Mouse (Mus musculus) brown adipose tissue, adult 24 weeks (tissue): ENCODE results near the gene Zfp628. TPM values are rescaled to one million over a fixed set of nuclear protein-coding genes. Genes with fewer than 3 reads are reported as not detected.
A peak's percentile ranks its signal among the peaks of the same experiment; 100 is the strongest.

Experiments
- H3K27ac ChIP-seq: fragments of 200-500 bp; replicated peaks from 2 replicates; pipeline ENCODE4 v1.5.1; 2012; ENCODE audit warnings: low read depth, mild to moderate bottlenecking, low read length
- H3K4me1 ChIP-seq: fragments of 200-500 bp; 2 replicates; pipeline ENCODE4 v1.6.1; 2012; ENCODE audit warnings: low read length, mixed read lengths; ENCODE audit not compliant: control insufficient read depth, insufficient read depth, insufficient read length
- H3K4me3 ChIP-seq: fragments of 200-500 bp; 2 replicates; pipeline ENCODE4 v1.5.1; 2012; ENCODE audit warnings: low read depth, mild to moderate bottlenecking, low read length, moderate library complexity; ENCODE audit not compliant: insufficient read depth
- polyA plus RNA-seq: library from polyadenylated mRNA; stranded (reverse); fragments of >200 nt; gene quantifications from 2 replicates; pipeline ENCODE4 v1.2.4, GENCODE M21; 2012; ENCODE audit not compliant: missing spikeins, insufficient read depth, insufficient read length

Zfp628 gene
- polyA plus RNA-seq, 1 experiment = 3.4 TPM

DNA sequence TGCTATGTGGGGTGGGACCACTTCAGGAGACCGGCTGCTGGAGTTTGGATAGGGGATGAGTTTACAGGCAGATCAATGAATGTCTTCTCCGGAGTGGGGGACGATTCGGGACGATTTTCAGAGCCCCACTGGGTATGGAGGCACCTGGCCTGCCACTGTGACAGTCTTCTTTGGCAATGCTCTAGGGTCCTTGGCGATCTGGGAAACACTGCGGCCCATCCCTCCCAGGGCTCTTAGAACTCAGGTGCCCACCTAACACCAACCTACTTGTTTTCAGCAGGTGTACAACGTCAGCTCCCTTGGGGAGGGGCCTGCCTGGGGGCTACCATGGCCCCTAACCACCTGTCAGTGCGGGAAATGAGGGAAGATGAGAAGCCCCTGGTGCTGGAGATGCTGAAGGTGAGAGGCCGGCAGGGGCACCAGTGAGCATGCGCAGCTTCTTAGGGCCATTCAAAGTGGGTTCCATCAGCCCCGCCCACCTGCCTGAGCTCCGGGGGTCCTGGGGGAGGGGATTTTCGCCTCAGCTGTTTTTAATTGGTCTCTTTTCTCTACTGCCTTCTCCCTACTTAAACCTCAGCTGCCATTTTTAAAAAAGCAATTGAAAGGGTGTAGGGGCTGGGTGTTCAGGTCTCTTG is 8.0 kb downstream of the Zfp628 start:
- no peak overlapping the region for H3K27ac ChIP-seq
- peak overlapping the region; percentile 19 for H3K4me3 ChIP-seq
- peaks cover 15% of the 10 kb centered on the region for H3K4me1 ChIP-seq

DNA sequence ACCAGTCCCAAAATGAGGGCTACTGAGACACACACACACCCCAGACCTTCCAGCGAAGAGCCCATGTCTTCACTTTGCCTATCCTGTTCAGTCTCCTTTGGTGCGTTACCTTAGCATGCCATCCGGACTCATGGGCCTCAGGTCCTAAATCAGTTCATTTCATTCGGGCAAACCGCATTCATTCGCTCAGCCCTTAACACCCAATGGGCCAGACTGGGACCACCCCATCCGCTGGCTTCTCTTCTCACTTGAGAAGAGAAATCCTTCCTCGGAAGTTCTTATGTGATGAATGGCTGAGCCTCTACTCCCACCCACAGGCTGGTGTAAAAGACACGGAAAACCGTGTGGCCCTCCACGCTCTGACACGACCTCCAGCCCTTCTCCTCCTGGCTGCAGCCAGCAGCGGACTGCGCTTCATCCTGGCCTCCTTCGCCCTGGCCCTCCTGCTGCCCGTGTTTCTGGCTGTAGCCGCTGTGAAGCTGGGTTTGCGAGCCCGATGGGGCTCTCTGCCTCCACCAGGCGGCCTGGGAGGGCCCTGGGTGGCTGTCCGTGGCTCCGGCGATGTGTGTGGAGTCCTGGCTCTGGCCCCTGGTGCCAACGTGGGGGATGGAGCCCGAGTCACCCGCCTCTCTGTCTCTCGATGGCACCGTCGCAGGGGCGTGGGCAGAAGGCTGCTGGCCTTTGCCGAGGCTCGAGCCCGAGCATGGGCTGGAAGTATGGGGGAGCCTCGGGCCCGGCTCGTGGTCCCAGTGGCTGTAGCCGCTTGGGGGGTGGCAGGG is 8.8 kb downstream of the Zfp628 start:
- peaks cover 15% of the 10 kb centered on the region for H3K4me1 ChIP-seq
- peak overlapping the region; percentile 30; the same call in 1 of the 2 replicates for H3K27ac ChIP-seq

DNA sequence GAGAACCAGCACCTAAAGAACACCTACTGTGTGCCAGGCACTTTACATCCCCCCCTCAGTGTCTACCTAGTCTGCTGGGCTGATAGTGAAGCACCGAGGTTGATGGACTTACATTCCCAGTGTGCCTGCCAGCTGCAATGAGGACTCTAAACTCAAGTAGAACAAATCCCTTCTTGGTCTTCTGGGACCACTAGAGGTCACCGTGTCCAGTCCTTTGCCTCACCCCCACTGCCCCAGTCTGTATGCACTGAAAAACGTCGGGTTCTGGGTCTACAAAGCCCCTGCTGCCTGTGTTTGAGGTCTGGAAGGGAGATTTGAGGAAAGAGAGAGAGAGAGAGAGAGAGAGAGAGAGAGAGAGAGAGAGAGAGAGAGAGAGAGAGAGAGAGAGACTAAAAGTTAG is 9.5 kb downstream of the Zfp628 start:
- peak overlapping the region; percentile 16; the same call in 1 of the 2 replicates for H3K4me3 ChIP-seq
- H3K27ac ChIP-seq = peak overlapping the region; percentile 30
- H3K4me1 ChIP-seq = peaks cover 15% of the 10 kb centered on the region

More for the DNA sequence above, 8.8 kb downstream of the Zfp628 start:
- H3K4me3 ChIP-seq = peak overlapping the region; percentile 16

DNA sequence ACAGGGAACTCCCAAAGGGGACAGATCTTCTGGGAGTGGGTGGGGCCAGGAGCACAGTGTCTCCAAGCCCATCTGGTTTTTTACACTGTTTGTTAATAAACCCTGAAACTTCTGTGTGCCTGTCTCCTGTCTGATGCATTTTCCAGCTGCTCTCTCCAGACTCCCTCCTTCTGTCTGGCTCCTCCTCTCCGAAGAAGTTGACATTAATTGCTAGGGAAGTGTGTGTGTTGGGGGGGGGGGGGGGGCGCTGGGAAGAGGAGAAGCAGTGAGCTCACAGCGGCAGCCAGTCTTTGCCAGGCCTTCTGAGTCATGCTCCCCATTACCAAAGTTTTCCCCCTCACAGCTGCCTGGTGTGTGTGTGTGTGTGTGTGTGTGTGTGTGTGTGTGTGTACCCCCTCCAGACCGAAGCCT is 9.9 kb downstream of the Zfp628 start:
- Histone ChIP-seq H3K4me3 (no peak overlapping the region), H3K27ac (peak overlapping the region; percentile 67), H3K4me1 (peaks cover 15% of the 10 kb centered on the region)

DNA sequence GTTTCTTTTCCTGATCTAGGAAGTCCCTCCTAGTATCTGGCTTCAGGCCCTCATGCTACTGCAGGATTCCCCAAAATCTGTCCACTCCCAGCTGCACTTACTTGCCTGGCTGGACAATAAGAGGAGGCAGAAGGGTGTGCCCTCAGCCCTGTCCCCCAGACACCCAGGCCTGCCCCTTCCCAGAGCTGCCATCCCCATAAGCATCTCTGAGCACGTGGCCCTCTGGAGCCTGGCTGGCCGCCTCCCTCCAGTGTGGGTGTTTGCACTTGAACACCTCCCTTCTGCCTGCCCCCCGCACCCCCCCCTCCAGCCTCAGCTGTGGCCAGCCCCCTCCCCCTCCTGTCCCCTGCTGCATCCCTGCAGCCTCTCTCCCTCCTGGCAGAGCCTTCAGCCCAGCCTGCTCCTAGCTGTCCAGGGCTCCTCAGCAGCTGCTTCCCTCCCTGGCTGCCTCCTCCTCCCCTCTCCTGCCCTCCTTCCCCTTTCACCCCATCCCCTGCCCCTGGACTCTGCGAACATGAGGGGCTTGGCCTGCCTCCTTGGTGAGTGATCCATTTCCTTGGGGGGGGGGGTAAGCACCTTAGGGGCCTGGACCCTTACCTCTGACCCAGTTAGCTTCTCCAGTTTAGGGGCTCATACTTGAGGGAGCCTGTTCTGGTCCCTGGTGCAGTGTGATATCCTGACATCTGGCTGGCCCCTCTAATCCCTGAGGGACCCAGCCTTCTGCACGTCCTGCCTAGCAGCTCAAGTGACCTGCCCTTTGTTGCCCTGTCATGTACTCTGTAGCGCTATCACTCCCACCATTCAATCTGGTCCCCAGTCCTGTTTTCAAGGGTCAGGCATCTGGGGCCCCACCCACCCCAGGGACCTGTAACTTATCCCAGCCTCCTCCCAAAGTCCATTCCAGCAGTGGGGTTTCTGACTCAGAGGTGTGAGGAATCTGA is 10.7 kb downstream of the Zfp628 start, which contains the start of gene Ssc5d:
TSS of gene Ssc5d (plus strand) at position 345 of the 941 bp plus-strand sequence.
- Histone ChIP-seq H3K4me3 (no peak within 1 kb of the TSS), H3K4me1 (peaks cover 15% of the 10 kb centered on the region), H3K27ac (peak within 1 kb of the TSS; percentile 67)

DNA sequence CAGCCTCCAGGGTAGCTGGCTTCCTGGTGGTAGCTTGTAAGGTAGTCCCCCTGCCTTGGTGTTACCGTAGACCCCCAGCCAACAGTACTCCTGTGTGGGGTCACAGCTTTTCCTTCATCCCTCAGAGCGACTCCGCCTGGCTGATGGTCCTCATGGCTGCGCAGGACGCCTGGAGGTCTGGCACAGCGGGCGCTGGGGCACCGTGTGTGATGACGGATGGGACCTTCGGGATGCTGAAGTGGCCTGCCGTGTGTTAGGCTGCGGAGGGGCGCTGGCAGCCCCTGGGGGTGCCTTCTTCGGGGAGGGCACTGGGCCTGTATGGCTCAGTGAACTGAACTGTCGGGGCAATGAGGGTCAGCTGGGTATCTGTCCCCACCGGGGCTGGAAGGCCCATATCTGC is 11.8 kb downstream of the Zfp628 start:
- H3K4me3 ChIP-seq = no peak overlapping the region
- no peak overlapping the region; the same call in 1 of the 2 replicates for H3K27ac ChIP-seq

DNA sequence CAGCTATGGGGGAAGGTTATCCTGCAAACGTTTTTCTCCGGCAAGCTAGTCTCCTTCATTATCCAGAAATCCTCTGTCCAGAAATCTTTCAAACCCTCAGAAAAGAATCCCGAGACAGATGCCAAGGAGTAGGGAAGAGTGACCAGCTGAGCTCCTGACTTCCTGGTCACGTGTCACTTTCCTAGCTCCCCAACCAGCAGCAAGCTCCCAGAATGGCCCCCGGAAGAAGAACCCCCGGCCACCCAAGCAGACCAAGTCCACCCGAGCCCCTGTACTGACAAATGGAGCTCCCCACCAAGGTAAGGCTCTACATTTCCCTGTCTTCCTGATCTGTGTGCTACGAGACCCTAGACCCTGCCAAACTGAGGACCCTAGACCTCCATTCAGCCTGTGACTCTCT is 12.7 kb downstream of the Zfp628 start:
- H3K4me3 ChIP-seq = peak overlapping the region; percentile 32

More for the DNA sequence above, 11.8 kb downstream of the Zfp628 start:
- H3K4me1 ChIP-seq = peaks cover 12% of the 10 kb centered on the region

DNA sequence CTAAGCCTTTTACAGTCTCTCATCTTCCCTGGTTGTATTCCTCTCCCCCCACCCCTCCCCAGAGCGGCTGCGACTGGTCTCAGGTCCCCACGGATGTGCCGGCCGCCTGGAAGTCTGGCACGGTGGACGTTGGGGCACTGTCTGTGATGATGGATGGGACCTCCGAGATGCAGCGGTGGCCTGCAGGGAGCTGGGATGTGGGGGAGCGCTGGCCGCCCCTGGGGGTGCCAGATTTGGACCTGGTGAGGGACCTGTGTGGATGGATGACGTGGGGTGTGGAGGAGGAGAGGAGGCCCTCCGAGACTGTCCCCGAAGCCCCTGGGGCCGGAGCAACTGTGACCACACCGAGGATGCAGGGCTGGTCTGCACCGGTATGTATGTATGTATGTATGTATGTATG is 13.3 kb downstream of the Zfp628 start:
- Histone ChIP-seq H3K4me3 (0 out of 2 replicates have a peak overlapping the region, but pooled peaks have one; percentile 32), H3K27ac (no peak overlapping the region), H3K4me1 (peaks cover 12% of the 10 kb centered on the region)

More for the DNA sequence above, 12.7 kb downstream of the Zfp628 start:
- no peak overlapping the region for H3K27ac ChIP-seq
- H3K4me1 ChIP-seq = peaks cover 12% of the 10 kb centered on the region

DNA sequence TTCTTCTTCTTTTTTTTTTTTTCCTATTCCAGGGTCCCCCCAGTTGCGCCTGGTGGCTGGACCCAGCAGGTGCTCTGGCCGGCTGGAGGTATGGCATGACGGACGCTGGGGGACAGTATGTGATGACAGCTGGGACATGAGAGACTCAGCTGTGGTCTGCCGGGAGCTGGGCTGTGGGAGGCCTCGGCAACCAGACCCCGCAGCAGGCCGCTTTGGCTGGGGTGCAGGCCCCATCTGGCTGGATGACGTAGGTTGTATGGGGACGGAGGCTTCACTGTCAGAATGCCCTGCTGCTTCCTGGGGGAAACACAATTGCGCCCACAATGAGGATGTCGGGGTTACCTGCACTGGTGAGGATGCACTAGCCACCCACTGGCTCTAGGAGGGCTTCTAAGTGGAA is 18.1 kb downstream of the Zfp628 start:
- H3K4me1 ChIP-seq = no peaks in the 10 kb centered on the region
- H3K4me3 ChIP-seq = no peak overlapping the region

DNA sequence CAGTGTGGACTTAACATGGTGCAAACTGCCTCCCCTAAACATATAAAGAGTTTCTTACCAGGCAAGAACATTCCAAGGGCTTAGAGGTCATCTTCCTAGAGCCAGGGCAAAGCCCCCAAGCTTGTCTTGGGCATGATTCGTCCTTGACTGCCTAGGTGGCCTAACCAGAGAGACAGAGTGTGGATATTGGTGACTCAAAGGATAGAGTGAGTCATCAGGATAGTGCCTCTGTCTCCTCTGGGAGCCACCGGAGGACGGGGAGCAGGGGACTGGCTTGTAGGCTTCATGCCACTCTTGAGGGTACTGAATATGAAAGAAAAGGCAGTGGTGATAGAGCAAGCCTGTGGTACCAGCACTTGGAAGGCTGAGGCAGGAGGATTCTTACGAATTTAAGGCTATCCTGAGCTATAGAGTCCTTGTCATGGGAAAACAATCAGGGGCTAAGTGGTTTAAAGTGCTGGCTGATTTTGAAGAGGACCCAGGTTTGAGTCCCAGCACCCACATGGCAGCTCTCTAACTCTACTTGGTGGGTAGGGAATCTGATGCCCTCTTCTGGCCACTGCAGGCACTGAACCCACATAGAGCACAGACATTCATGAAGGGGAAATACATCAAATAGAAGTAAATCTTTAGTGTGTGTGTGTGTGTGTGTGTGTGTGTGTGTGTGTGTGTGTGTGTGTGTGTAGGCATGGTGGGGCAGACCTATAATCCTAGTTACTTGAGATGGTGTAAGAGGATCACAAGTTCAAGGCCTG is 19.3 kb downstream of the Zfp628 start:
- H3K4me3 ChIP-seq = no peak overlapping the region
- no peak overlapping the region for H3K27ac ChIP-seq
- H3K4me1 ChIP-seq = no peaks in the 10 kb centered on the region

More for the DNA sequence above, 18.1 kb downstream of the Zfp628 start:
- no peak overlapping the region for H3K27ac ChIP-seq

DNA sequence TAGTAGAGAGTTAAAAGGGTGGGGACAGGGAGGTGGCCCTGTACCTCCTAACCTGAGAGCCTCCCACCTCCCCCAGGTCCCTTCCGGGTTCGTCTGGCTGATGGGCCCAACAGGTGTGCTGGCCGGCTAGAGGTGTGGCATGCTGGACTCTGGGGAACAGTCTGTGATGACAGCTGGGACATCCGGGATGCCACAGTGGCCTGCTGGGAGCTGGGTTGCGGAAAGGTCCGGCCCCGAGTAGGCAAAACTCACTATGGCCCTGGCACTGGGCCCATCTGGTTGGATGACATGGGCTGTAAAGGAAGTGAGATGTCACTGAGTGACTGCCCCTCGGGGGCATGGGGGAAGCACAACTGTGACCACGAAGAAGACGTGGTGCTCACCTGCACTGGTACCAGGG is 21.8 kb downstream of the Zfp628 start:
- Histone ChIP-seq H3K4me1 (no peaks in the 10 kb centered on the region), H3K27ac (no peak overlapping the region), H3K4me3 (no peak overlapping the region)

DNA sequence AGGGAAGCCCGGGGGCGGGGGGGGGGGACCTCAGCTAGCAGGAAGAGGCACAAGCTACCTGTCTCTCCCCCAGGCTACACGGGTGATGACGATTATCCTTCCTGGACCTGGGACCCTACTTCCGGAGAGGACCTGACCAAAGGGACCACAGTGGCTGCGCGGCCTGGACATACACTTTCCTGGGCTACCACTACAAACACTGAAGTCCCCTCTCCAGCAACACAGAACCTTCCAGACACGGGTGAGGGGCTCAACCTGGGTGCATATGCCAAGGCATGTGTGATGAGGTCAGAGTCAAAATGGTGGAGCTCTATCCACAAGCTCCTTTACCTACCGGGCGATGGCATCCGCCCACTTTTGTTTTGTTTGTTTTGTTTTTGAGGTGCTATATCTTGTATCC is 22.4 kb downstream of the Zfp628 start:
- Histone ChIP-seq H3K4me3 (no peak overlapping the region), H3K4me1 (no peaks in the 10 kb centered on the region), H3K27ac (no peak overlapping the region)

DNA sequence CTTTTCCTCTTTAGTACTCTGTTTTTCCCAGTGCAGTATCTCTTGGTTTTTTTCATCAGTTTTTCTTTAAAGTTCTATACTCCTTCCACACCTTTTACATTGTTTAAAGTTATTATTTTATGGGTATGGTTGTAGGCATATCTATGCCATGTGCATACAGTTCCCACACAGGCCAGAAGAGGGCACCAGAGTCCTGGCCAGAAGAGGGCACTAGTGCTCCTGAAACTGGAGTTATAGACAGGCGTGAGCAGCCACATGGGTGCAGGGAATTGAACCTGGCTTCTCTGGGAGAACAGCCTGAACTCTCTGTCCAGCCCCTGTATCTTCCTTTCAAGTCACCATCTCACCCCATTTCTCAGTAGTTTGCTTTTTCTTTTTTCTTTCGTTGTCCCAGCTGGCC is 23.4 kb downstream of the Zfp628 start:
- H3K27ac ChIP-seq = no peak overlapping the region
- no peak overlapping the region for H3K4me3 ChIP-seq
- H3K4me1 ChIP-seq = no peaks in the 10 kb centered on the region

DNA sequence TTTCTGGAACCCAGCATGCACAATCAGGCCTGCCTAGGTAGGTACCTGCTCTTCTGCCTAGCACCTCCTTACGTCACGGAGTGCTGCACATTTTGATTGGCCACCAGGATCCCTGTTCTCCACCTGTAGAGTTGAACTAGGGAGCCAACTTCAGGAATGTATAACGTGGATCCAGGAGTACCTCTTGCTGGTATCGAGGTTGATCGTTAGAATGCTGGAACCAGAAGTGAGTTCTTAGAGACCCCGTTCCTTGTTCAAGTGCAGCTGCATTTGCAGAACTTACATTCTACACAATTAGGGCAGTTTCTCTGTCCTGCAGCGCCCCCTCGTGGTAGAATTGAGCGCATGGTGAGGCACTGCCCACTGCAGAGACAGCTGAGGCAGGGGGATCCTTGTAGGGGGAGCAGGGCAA is 25.1 kb downstream of the Zfp628 start:
- Histone ChIP-seq H3K27ac (no peak overlapping the region), H3K4me1 (no peaks in the 10 kb centered on the region), H3K4me3 (no peak overlapping the region)
